Mouse (Mus musculus) neural tube, embryonic 15.5 days (tissue): ENCODE measurements around the gene Zfp148. TPM values are rescaled to one million over a fixed set of nuclear protein-coding genes. Genes with fewer than 3 reads are reported as not detected.

Experiments
- ATAC-seq: fragments of 200-750 bp; cut with Nextera tagmentation; 2 replicates; pipeline ENCODE4 v1.8.0; 2017; ENCODE audit warnings: mild to moderate bottlenecking, moderate TSS enrichment, moderate library complexity; ENCODE audit not compliant: low FRiP score
- H3K27ac ChIP-seq: fragments of 300-500 bp; sonication (generic); replicated peaks from 2 replicates; pipeline ENCODE4 v1.5.1; 2015; ENCODE audit warnings: mild to moderate bottlenecking, inconsistent platforms
- H3K27me3 ChIP-seq: fragments of 300-500 bp; sonication (generic); replicated peaks from 2 replicates; pipeline ENCODE4 v1.6.1; 2015; ENCODE audit warnings: inconsistent platforms
- H3K36me3 ChIP-seq: fragments of 300-500 bp; sonication (generic); 2 replicates; pipeline ENCODE4 v1.6.1; 2015; ENCODE audit warnings: inconsistent platforms
- H3K4me1 ChIP-seq: fragments of 300-500 bp; sonication (generic); 2 replicates; pipeline ENCODE4 v1.6.1; 2015; ENCODE audit warnings: inconsistent platforms
- H3K4me2 ChIP-seq: fragments of 300-500 bp; sonication (generic); 2 replicates; pipeline ENCODE4 v1.6.1; 2015; ENCODE audit warnings: inconsistent platforms, mild to moderate bottlenecking, moderate library complexity
- H3K4me3 ChIP-seq: fragments of 300-500 bp; sonication (generic); replicated peaks from 2 replicates; pipeline ENCODE4 v1.5.1; 2015; ENCODE audit warnings: mild to moderate bottlenecking, inconsistent platforms
- H3K9ac ChIP-seq: fragments of 300-500 bp; sonication (generic); replicated peaks from 2 replicates; pipeline ENCODE4 v1.6.1; 2015; ENCODE audit warnings: mild to moderate bottlenecking, inconsistent platforms
- H3K9me3 ChIP-seq: fragments of 300-500 bp; sonication (generic); replicated peaks from 2 replicates; pipeline ENCODE4 v1.6.1; 2016; ENCODE audit warnings: inconsistent platforms
- WGBS: fragments of 180-500 bp; shearing (Covaris S2); methylation state at CpG from one replicate; pipeline ENCODE4 v1.1.7; 2015; ENCODE audit warnings: mixed read lengths; 5-methylcytosine and 5-hydroxymethylcytosine counted together
- polyA plus RNA-seq: library from polyadenylated mRNA; unstranded; fragments of >200 nt; fragmentation: Nextera tagmentation; extraction: Ambion mirVana; gene quantifications from 2 replicates; pipeline ENCODE4 v1.2.1, GENCODE M21; 2015

Zfp148 gene
- polyA plus RNA-seq, 1 experiment from 2014 or later = 43.3 TPM

DNA sequence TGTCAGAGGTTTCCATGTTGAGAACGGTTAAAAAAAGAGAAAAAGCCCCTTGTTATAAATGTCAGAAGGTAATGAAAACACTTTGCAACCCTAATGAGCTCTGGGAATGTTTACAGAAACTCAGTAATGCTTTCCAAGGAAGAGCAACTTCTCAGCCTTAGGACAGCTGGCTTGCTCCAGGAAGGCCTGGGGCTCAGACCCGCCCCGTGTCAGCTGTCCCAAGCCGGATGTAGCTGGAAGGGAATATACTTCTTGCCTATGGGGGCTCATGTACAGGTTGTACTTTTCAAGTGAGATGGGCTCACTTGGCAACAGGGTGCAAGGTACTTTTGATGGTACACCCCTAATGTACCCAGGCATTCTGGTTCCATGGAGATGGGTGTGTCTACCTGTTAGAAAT, 164.9 kb downstream of the Zfp148 start:
- WGBS = 82% methylated on average over 4 of the region's 4 CpGs
- Histone ChIP-seq H3K36me3 (no peaks in the 10 kb centered on the region), H3K9me3 (no peaks in the 10 kb centered on the region), H3K4me1 (no peaks in the 10 kb centered on the region), H3K27me3 (no peaks in the 10 kb centered on the region), H3K4me2 (no peak overlapping the region), H3K4me3 (no peak overlapping the region), H3K9ac (no peak overlapping the region), H3K27ac (no peak overlapping the region)
- ATAC-seq = no peak

GRCm38 (mm10) chr16:33553689-33554342, 173.2 kb downstream of the Zfp148 start:
- no peak for ATAC-seq
- no peaks in the 10 kb centered on the region for H3K36me3 ChIP-seq
- 46% methylated on average over 9 of the region's 9 CpGs for WGBS
- peaks cover 6% of the 10 kb centered on the region for H3K4me1 ChIP-seq
- no peaks in the 10 kb centered on the region for H3K27me3 ChIP-seq
- H3K9me3 ChIP-seq = no peaks in the 10 kb centered on the region
- H3K4me3 ChIP-seq = no peak overlapping the region
- H3K4me2 ChIP-seq = no peak overlapping the region
- no peak overlapping the region for H3K9ac ChIP-seq
- H3K27ac ChIP-seq = no peak overlapping the region

Other genes starting within 250 kb of the Zfp148 start
- 15.7 and 16.2 TPM in 2 replicates for gene Osbpl11, start 195.8 kb upstream of the Zfp148 start, polyA plus RNA-seq
- 80.6 and 84.2 TPM in 2 replicates for gene Snx4, start 129.4 kb upstream of the Zfp148 start, polyA plus RNA-seq
- gene Slc12a8, start 136.5 kb downstream of the Zfp148 start, polyA plus RNA-seq = 0.72 and 0.97 TPM in 2 replicates